Mouse (Mus musculus) forebrain, embryonic 13.5 days (tissue): ENCODE results near the gene Cstf2. TPM values are rescaled to one million over a fixed set of nuclear protein-coding genes. Genes with fewer than 3 reads are reported as not detected.
A peak's percentile ranks its signal among the peaks of the same experiment; 100 is the strongest.

Experiments
- ATAC-seq: fragments of 200-750 bp; cut with Nextera tagmentation; 2 replicates; pipeline ENCODE4 v1.8.0; 2017
- H3K27ac ChIP-seq: fragments of 300-500 bp; sonication (generic); 2 replicates; pipeline ENCODE4 v1.5.1; 2015; ENCODE audit warnings: inconsistent platforms, mild to moderate bottlenecking, moderate library complexity
- H3K27me3 ChIP-seq: fragments of 300-500 bp; sonication (generic); 2 replicates; pipeline ENCODE4 v1.6.1; 2015; ENCODE audit warnings: mild to moderate bottlenecking, inconsistent platforms
- H3K36me3 ChIP-seq: fragments of 300-500 bp; sonication (generic); 2 replicates; pipeline ENCODE4 v1.6.1; 2015; ENCODE audit warnings: mild to moderate bottlenecking, inconsistent platforms; ENCODE audit not compliant: poor library complexity, severe bottlenecking
- H3K4me1 ChIP-seq: fragments of 300-500 bp; sonication (generic); 2 replicates; pipeline ENCODE4 v1.6.1; 2015; ENCODE audit warnings: inconsistent platforms
- H3K4me2 ChIP-seq: fragments of 300-500 bp; sonication (generic); 2 replicates; pipeline ENCODE4 v1.6.1; 2015; ENCODE audit warnings: inconsistent platforms, mild to moderate bottlenecking, moderate library complexity
- H3K4me3 ChIP-seq: fragments of 300-500 bp; sonication (generic); 2 replicates; pipeline ENCODE4 v1.5.1; 2015; ENCODE audit warnings: mild to moderate bottlenecking, inconsistent platforms
- H3K9ac ChIP-seq: fragments of 300-500 bp; sonication (generic); 2 replicates; pipeline ENCODE4 v1.6.1; 2015; ENCODE audit warnings: mild to moderate bottlenecking, inconsistent platforms
- H3K9me3 ChIP-seq: fragments of 300-500 bp; sonication (generic); replicated peaks from 2 replicates; pipeline ENCODE4 v1.6.1; 2016; ENCODE audit warnings: inconsistent platforms
- WGBS: fragments of 180-500 bp; shearing (Covaris S2); methylation state at CpG from one replicate; pipeline ENCODE4 v1.1.7; 2015; 5-methylcytosine and 5-hydroxymethylcytosine counted together
- polyA plus RNA-seq: library from polyadenylated mRNA; unstranded; fragments of >200 nt; fragmentation: Nextera tagmentation; extraction: Ambion mirVana; gene quantifications from 2 replicates; pipeline ENCODE4 v1.2.1, GENCODE M21; 2015

The Cstf2 gene
- polyA plus RNA-seq: 59.8 and 68.3 TPM in 2 replicates

DNA sequence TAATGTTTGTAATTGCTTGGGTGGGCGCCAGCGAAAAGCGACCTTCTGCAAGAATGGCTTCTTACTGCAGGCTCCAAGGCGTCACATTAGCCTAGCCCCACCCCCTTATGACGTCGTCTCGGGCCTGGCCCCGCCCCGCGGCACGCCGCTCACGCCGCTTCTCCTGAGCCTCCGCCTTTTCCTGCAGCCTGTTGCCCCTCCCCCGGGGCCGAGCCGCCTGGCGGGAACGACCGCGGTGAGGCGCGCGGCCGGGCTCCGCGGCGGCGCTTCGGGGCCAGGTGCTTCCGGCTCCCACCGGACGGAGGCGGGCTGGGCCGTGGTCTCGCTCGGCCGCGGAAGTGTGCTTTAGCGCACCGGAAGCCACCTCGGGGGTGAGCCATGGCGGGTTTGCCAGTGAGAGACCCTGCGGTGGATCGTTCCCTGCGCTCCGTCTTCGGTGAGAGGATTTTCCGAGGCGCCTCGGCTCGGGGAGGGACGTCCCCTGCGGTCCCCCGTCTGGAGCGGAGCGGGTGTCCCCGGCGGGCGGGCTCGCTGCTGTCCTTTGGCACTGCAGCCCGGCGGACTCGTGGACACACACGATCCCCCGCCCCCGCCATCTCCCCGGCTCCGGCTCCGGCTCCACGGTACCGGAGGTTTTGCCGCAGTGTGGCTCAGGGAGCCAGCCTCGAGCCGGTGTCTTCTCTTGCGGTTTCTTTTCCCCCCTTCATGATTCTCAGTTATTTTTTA lies at the start of gene Cstf2:
Gene Cstf2, plus strand, starts transcription at position 201 of the 726 bp plus-strand sequence.
- Histone ChIP-seq H3K4me3 (peak within 1 kb of the TSS; percentile 54), H3K27me3 (no peaks in the 10 kb centered on the region), H3K4me2 (peak within 1 kb of the TSS; percentile 54), H3K4me1 (peaks cover 7% of the 10 kb centered on the region; the same call in 1 of the 2 replicates), H3K9me3 (no peaks in the 10 kb centered on the region), H3K27ac (peak within 1 kb of the TSS; percentile 91), H3K9ac (peak within 1 kb of the TSS; percentile 73), H3K36me3 (peaks cover 17% of the 10 kb centered on the region)
- peak; percentile 99 for ATAC-seq
- 15% methylated on average over 44 of the region's 77 CpGs for WGBS

DNA sequence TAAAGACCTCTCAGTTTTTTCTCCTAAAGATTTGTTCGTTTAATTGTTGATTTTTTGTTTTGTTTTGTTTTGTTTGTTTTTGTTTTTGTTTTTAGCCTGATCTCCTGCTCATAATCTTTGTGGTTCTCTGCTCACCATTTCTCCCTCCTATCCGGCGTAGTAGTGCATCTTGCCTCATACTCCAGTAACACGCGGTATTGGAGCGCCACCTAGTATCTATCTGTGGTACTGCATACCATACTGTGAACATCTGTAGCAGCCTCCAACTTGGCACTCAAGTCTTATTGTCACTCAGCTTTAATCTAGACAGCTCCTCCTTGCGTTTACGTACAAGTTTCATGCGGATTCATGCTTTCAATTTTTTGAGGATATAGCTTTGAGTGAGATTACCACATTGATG lies 40.0 kb upstream of the Cstf2 start:
- H3K36me3 ChIP-seq: no peaks in the 10 kb centered on the region
- no peaks in the 10 kb centered on the region for H3K9me3 ChIP-seq
- no peaks in the 10 kb centered on the region for H3K4me1 ChIP-seq
- H3K27ac ChIP-seq: no peak overlapping the region
- ATAC-seq: peak; percentile 92
- WGBS: 12% methylated on average over 9 of the region's 9 CpGs
- H3K4me3 ChIP-seq: no peak overlapping the region
- H3K9ac ChIP-seq: no peak overlapping the region
- no peaks in the 10 kb centered on the region for H3K27me3 ChIP-seq
- H3K4me2 ChIP-seq: no peak overlapping the region

DNA sequence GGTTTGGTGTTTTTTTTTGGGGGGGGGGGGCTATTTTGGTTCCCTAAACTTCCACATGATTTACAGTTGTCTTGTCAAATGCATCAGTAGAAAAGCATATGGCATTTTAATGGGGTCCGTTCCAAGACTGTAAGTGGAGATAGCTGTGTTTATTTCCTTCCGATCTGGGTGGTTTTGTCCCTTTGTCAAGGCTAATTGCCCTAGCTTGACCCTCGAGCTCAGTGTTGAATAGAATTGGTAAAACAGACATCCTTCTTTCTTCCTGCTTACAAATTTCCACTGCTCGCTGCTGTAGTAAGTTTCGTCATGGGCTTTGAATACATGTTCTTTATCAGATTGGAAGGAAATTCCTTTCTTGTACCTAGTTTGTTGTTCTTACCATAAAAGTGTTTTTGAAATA lies 38.3 kb upstream of the Cstf2 start:
- H3K9me3 ChIP-seq: no peaks in the 10 kb centered on the region

DNA sequence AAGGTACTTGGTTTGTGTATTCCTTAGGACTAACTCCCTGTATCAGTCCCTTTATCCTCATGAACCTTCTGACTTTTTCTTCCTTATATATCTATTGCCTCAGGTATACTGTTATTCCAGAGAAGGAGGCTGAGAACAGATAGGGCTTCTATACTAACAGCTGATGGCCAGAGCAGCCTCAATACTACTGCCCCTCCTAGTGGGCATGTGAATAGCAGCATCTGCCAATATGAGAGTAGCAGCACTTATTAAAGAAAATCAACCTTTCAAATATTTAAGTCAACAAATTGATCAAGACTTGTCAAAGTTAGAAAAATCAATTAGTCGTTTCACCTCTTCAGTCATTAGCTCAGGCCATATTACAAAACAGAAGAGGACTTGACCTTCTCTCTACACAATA lies 10.0 kb upstream of the Cstf2 start:
- WGBS: 73% methylated on average over 1 of the region's 1 CpGs
- no peak overlapping the region for H3K9ac ChIP-seq
- H3K4me1 ChIP-seq: no peaks in the 10 kb centered on the region
- no peaks in the 10 kb centered on the region for H3K36me3 ChIP-seq
- H3K4me2 ChIP-seq: no peak overlapping the region
- no peak overlapping the region for H3K4me3 ChIP-seq
- H3K27me3 ChIP-seq: no peaks in the 10 kb centered on the region
- H3K27ac ChIP-seq: no peak overlapping the region
- no peaks in the 10 kb centered on the region for H3K9me3 ChIP-seq
- ATAC-seq: no peak

More for the DNA sequence above, 38.3 kb upstream of the Cstf2 start:
- Histone ChIP-seq H3K4me3 (no peak overlapping the region), H3K36me3 (no peaks in the 10 kb centered on the region), H3K9ac (no peak overlapping the region), H3K4me1 (no peaks in the 10 kb centered on the region), H3K27ac (no peak overlapping the region), H3K4me2 (no peak overlapping the region), H3K27me3 (no peaks in the 10 kb centered on the region)
- WGBS: 44% methylated on average over 5 of the region's 5 CpGs
- no peak for ATAC-seq

DNA sequence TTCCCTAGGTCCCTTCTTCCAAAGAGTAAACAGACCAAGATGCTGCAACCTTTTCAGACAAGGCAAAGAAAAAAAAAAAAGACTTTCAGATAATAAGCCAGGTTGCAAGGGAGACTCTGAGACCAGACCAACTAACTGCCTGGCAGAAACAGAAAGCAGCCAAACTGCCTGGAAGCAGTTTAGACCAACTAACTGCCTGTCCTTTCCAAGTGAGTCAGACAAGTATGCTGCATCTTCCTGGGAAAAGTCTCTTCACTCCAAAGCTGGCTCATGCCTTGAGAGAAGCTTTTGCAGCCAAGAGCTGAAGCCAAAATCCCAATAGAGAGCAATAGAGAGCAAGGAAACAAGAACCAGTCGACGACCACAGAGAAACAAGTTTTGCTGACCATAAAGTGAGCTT lies 2.1 kb upstream of the Cstf2 start:
- Histone ChIP-seq H3K27ac (no peak overlapping the region), H3K27me3 (no peaks in the 10 kb centered on the region), H3K4me2 (no peak overlapping the region), H3K36me3 (peaks cover 6% of the 10 kb centered on the region), H3K4me3 (no peak overlapping the region), H3K4me1 (peaks cover 7% of the 10 kb centered on the region; the same call in 1 of the 2 replicates), H3K9ac (no peak overlapping the region), H3K9me3 (no peaks in the 10 kb centered on the region)
- ATAC-seq: no peak
- 94% methylated on average over 2 of the region's 2 CpGs for WGBS

DNA sequence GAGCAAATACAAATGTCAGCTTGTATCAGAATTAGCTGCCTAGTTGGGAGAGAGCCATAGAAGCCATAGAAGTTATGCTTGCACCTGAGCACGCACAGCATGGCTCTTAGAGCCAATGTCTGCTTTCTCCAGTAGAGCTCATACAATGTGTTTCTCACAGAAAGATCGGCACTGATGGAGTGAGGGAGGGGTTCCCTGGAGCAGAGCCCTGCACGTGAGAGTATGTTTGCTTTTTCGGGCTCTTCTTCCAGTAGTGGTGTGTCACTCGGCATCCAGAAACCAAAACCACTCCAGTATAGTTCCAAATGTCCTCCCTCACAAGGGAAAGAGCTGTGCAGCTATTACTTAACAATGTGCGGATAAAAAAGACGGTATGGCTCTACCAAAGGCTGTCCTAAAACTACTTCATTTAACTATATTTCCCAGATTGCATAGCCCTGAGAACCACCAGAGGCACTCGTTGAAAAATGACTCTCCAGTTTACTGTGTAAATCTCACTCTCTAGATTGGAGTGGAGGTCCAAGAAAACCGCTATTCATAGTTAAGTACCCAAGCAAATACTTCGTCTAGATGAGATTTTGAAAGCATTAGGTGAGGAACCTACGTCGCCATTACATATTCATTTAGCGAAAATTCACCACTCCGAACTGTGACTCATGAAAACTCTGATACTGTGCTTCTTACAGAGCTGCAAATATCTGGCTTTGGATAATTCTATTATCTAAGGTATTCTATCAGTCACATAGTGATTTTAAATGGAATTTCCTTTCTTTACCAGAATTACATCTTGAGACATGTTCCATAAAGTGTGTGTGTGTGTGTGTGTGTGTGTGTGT lies 729 bp upstream of the Cstf2 start:
- no peaks in the 10 kb centered on the region for H3K9me3 ChIP-seq
- H3K4me1 ChIP-seq: peaks cover 7% of the 10 kb centered on the region; the same call in 1 of the 2 replicates
- ATAC-seq: 0 out of 2 replicates have a peak, but pooled peaks have one; percentile 0
- WGBS: 76% methylated on average over 14 of the region's 14 CpGs
- peak overlapping the region; percentile 54 for H3K4me3 ChIP-seq
- peak overlapping the region; percentile 91; the same call in 1 of the 2 replicates for H3K27ac ChIP-seq
- H3K9ac ChIP-seq: no peak overlapping the region
- H3K4me2 ChIP-seq: peak overlapping the region; percentile 39
- H3K27me3 ChIP-seq: no peaks in the 10 kb centered on the region
- peaks cover 17% of the 10 kb centered on the region for H3K36me3 ChIP-seq

DNA sequence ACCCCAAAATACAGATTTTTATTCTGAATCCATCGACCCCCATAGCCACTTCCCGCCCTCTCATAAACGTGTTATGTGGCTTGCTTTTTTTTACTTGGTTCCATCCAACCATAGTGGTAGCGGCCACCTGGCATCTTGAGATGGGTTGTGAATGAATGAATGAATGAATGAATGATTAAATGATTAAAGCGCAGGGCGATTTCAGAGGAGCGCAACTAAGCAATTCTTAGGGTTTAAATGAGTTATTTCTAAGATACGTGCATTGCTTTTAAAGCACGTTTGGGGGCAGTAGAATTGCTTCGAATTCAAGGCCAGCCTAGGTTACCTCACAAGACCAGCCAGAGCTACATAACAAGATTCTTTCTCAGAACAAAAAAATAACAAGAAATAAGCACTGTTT lies 777 bp downstream of the Cstf2 start:
- Histone ChIP-seq H3K4me2 (peak overlapping the region; percentile 54), H3K27me3 (no peaks in the 10 kb centered on the region), H3K9me3 (no peaks in the 10 kb centered on the region), H3K27ac (peak overlapping the region; percentile 91), H3K36me3 (peaks cover 17% of the 10 kb centered on the region), H3K9ac (peak overlapping the region; percentile 73), H3K4me3 (peak overlapping the region; percentile 54), H3K4me1 (peaks cover 7% of the 10 kb centered on the region; the same call in 1 of the 2 replicates)
- no peak; the same call in 1 of the 2 replicates for ATAC-seq
- 16% methylated on average over 10 of the region's 10 CpGs for WGBS

DNA sequence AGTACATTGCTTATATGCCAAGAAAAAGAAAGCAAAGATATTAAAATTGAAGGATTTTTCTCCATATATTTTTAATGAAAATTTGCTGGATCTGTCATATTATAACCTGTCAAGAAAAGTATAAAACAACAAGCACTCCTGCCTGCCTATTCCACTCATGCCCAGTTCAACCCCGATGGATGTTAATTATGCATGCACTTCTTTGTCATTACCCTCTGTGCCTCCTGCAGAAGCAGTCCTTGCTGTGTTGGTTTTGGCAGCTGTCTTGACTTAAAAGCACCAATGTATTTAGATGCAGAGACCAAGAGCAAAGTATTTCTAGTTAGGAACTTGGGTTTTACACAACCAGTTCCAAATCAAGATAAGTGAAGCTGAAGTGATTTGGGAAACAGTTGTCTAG lies 26.5 kb downstream of the Cstf2 start:
- no peaks in the 10 kb centered on the region for H3K27me3 ChIP-seq
- H3K9me3 ChIP-seq: no peaks in the 10 kb centered on the region
- H3K9ac ChIP-seq: no peak overlapping the region
- H3K27ac ChIP-seq: no peak overlapping the region
- H3K4me3 ChIP-seq: no peak overlapping the region
- 57% methylated on average over 1 of the region's 1 CpGs for WGBS
- peak; percentile 74 for ATAC-seq
- H3K4me2 ChIP-seq: no peak overlapping the region
- no peaks in the 10 kb centered on the region for H3K4me1 ChIP-seq
- H3K36me3 ChIP-seq: peaks cover 23% of the 10 kb centered on the region; the same call in 1 of the 2 replicates

DNA sequence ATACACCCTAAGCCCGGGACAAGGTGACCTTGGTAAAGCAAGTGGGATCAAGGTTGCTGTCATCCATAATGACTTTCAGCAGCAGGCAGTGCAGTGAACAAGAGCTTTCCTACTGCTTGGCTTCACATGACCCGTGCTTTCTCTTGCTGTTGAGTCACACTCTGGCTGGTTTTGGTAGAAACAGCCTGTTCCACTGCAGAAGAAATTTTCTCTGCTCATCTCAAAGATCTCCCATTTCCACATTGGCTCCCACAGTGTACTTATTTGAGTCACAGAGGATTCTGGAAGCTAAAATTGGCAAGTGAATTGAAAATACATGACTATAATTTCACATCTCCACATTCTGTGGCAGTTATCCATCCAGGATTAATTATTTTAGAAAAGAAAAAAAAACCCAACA lies 43.7 kb downstream of the Cstf2 start:
- Histone ChIP-seq H3K36me3 (no peaks in the 10 kb centered on the region), H3K27me3 (no peaks in the 10 kb centered on the region), H3K9ac (no peak overlapping the region), H3K4me1 (no peaks in the 10 kb centered on the region), H3K4me2 (no peak overlapping the region), H3K9me3 (no peaks in the 10 kb centered on the region), H3K27ac (no peak overlapping the region), H3K4me3 (no peak overlapping the region)
- no peak for ATAC-seq
- 69% methylated on average over 2 of the region's 2 CpGs for WGBS

DNA sequence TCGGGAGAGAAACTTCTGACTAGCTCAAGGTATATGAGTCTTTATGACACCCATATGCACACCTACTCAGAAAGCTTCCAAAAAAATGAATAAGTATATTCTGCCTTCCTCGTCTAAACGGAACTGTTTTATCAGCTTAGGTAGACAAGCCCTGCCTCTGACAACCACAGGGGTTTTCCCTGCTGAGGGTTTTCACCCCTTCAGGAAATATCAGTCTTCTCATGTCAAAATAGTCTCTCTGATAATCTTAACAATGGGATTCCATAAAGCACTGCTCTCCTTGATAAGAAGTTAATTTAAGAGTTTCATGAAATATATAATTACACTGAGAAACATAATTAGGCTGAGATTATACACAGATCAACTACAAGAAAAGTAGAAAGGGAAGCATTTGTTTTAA lies 52.8 kb downstream of the Cstf2 start:
- H3K27ac ChIP-seq: no peak overlapping the region
- ATAC-seq: no peak
- no peak overlapping the region for H3K4me2 ChIP-seq

DNA sequence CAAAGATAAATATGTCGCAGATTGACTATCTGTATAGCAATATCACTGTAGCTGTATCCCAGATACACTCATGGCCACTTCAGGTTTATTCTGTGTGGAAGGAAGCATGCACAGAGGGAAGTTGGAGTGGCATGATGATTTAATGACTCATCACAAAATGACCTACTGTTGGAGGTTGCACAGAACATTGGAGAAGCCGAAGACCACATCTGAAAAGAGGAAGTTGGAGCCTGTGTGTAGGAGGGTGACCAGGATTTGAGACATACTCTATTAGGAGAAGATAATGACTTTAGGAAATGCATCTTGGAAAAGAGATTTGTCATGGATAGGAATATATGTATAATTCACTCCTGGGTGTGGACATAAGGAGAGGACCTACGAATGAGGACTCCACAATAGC lies 57.4 kb downstream of the Cstf2 start:
- H3K27ac ChIP-seq: no peak overlapping the region
- H3K4me2 ChIP-seq: no peak overlapping the region
- no peaks in the 10 kb centered on the region for H3K4me1 ChIP-seq
- WGBS: 72% methylated on average over 3 of the region's 3 CpGs
- H3K4me3 ChIP-seq: no peak overlapping the region
- no peaks in the 10 kb centered on the region for H3K9me3 ChIP-seq
- no peaks in the 10 kb centered on the region for H3K36me3 ChIP-seq
- no peak for ATAC-seq
- no peaks in the 10 kb centered on the region for H3K27me3 ChIP-seq
- no peak overlapping the region for H3K9ac ChIP-seq

More for the DNA sequence above, 52.8 kb downstream of the Cstf2 start:
- Histone ChIP-seq H3K4me1 (no peaks in the 10 kb centered on the region), H3K36me3 (no peaks in the 10 kb centered on the region), H3K4me3 (no peak overlapping the region), H3K27me3 (no peaks in the 10 kb centered on the region), H3K9me3 (no peaks in the 10 kb centered on the region), H3K9ac (no peak overlapping the region)
- 91% methylated on average over 3 of the region's 3 CpGs for WGBS

DNA sequence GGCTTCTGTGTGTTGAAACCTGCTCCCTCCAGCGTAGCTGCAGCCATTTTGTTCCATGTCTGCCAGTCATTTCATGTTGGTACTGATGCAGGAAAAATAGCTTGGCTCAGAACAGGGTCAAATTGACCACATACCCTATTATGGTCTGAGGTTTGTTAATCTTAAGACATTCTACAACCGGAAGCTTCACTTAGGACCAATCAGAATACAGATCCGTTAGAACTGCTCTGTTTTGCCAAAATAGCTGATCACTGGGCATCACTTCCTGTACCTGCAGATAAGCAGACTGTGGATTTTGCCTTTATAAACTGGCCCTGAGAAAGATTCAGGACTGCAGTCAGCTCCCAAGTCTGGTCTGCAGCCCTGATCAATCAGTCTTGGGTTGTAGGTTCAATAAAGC lies 69.6 kb downstream of the Cstf2 start:
- Histone ChIP-seq H3K4me1 (no peaks in the 10 kb centered on the region), H3K27ac (no peak overlapping the region), H3K9ac (no peak overlapping the region), H3K4me2 (no peak overlapping the region), H3K27me3 (peaks cover 4% of the 10 kb centered on the region; the same call in 1 of the 2 replicates), H3K4me3 (no peak overlapping the region), H3K36me3 (no peaks in the 10 kb centered on the region), H3K9me3 (no peaks in the 10 kb centered on the region)
- ATAC-seq: no peak
- WGBS: 73% methylated on average over 3 of the region's 3 CpGs
